Mouse (Mus musculus) naive thymus-derived CD4-positive, alpha-beta T cell, adult 2 months (primary cell): ENCODE results near the gene Bbs12.

Experiments used
- DNase-seq: peaks from one replicate; pipeline ENCODE4 v3.0.0-alpha.2; 2011; ENCODE audit warnings: low read depth

Bbs12 gene

DNA sequence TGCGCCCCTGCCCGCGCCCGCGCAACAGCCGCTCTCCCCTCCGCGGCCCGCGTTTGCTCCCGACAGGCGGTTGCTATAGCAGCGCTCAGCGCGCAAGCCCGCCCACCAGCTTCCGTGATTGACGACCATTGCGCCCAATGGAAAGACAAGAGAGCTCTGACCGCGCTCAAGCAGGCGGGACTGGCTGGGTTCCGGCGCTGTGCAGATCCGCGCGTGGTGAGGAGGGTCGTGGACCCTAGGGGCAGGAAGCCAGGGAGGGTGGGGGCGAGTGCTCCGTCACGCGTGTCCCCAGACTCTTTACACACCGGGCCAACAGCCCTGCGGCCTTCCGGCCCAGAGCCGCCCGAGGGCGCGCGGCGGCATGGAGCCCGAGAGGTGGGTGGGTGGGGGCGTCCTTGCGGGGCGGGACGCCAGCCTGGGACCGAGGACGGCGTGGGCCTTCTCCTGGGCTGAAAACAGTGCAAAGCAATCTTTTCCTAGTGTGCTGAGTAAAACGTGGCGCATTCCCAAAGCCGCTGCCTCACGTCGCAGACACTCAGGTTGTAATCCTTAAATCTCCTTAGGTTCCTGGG, at the start of gene Bbs12, which contains the start of gene Cetn4:
Gene Bbs12 (plus strand): TSS at position 185 of the 572 bp plus-strand sequence.
Gene Cetn4 (minus strand): TSS at position 339 of the 572 bp plus-strand sequence.
- DNase-seq, result peak; percentile 98

GRCm38 (mm10) chr3:37268338-37268737, 44.0 kb upstream of the Bbs12 start:
- DNase-seq, result no peak

- DNase-seq, result no peak
These were observed 42.4 kb upstream of the Bbs12 start for GRCm38 (mm10) chr3:37269926-37270325.

DNA sequence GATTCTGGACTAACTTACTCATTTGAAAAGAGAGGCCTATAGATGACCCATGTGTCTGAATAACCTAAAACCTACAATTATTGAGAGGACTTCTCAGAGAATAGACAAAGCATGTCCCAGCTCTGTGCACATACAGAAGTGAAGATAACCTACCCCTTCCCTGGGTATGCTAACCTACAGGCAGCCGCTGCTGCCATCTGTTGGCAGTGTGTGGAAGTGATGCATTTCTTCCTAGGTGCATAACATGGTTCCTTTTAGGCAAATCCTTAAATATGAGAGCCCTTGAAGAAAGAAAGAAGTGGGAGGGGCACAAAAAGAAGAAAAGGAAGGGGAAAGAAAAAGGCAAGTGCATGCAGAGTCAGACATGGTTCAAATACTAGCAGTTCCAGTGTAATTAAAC, 41.1 kb upstream of the Bbs12 start:
- DNase-seq, result peak; percentile 87

DNA sequence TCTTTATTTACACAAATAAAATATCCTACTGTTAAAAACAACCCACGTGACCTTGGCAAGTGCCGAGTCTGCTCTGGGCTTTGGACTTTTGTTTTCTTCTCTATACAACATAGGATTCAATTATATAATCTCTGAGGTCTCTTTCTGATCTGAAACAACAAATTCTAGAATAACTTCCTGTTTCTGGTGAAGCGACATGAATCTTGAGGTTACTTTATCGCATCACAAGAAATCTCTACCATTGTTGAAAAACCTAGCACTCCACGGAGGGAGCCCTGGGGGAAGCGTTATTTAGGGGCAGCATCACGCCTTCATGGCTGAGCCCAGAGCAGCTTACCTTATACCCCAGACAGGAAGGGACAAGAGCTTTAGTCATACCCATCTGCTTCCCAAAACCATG, 39.3 kb upstream of the Bbs12 start:
- peak; percentile 59 for DNase-seq

- no peak for DNase-seq
These were observed 37.7 kb upstream of the Bbs12 start for GRCm38 (mm10) chr3:37274661-37275060.

- no peak for DNase-seq
These were observed 32.1 kb upstream of the Bbs12 start for GRCm38 (mm10) chr3:37280221-37280620.

DNA sequence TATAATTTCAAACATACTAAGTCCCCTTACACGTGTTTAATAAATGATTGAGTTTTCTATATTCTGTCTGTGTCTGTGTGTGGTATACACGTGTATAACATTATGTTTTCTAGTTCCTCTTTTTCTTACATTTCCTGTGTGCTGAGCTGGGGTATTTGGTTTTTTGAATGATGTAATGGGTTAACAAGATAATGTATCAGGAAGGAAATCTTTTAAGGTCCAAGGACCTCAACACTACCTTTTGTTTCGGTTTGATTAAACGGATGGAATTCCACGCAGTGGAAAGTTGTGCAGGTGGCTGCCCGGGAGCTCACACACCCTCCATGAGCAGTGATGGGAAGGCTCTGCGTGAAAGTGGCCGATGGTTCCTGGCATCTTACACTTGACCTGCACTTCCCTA, 31.5 kb upstream of the Bbs12 start:
- peak; percentile 42 for DNase-seq

DNA sequence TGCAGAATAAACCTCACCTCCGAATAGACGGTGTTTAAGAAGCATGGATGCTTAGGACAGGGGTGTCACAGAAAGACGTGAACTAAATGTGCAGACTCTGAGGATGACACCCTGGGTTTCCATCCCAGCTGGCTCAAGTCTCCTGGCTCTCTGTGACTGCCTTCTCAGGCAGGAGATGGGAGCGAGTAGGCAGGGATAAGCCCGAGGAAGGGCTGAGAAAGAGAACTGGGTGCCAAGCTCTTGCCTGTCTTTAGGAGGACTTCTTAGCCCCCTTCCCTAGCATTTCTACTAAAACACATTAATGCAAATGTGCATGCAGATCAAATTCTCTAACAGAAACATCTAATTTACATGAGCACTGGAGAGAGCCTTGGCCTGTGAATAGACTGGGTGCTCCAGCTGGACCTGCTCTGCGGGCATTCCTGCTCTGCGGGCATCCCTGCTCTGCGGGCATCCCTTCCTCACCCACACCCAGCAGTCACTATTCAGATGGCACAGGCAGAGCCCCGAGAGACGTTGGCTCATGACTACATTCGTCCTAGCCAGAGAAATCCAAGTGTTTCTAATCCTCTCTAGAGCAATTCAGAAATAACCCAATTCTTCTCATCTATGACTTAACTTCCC, 29.9 kb upstream of the Bbs12 start:
- DNase-seq, result no peak

- DNase-seq, result no peak
These were observed 29.1 kb upstream of the Bbs12 start for GRCm38 (mm10) chr3:37283234-37283633.

GRCm38 (mm10) chr3:37289237-37289636, 23.1 kb upstream of the Bbs12 start:
- DNase-seq, result no peak

GRCm38 (mm10) chr3:37290881-37291541, 21.3 kb upstream of the Bbs12 start:
- no peak for DNase-seq

- DNase-seq, result no peak
These were observed 20.4 kb upstream of the Bbs12 start for GRCm38 (mm10) chr3:37291929-37292328.

DNA sequence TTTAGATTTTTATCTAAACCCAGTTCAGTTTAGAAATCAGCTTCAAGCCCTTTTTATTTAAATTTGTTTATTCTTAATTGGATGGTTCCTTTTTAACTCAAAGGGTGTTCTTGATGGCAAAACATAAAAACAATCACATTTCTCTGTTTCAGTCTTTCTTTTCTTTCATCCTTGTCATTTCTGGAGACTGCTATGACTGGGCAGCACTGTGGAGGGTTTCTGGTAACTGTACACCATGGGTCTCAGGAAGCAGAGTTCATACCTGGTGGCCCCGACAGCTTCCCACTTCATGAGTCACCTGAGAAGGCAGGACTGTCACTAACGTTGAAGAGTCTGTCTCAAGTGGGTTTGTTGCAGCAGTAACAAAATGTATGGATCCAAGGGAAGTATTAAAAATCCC, 19.7 kb upstream of the Bbs12 start:
- no peak for DNase-seq

DNA sequence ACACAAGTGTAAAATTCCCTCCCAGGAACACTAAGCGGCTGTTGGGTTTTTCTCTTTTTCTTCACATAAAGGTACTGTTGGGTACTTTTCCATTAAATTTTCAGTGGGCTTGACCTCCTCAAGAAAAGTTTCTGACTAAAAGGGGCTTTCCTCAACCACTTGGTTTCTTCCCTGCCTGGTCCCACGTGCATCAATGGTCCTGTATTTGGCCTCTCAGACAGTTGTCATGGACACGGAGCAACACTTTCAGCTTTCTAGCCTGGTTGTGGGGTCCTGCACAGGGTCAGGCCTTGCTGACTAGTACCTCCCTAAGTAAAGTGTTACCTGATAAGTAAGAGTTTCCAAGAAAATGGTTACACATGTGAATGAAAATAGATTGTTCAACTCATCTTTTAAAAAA, 12.9 kb upstream of the Bbs12 start:
- DNase-seq, result no peak

DNA sequence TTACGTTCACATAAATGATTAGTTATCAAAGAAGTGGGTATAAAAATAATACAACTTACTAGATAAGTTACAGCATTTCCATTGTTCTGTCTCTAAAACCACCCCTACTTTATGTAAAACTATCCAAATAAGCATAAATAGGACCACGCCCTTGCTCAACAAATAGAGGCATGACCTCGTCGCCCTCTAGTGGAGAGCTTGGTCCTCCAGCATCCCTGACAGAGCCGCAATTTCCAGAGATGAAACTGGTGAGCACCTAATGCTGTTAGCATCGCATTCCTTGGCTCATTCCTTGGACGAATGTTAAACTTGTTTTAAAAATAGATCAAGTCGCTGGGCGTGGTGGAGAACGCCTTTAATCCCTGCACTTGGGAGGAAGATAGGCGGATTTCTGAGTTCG, 9.7 kb upstream of the Bbs12 start:
- DNase-seq, result peak; percentile 87

DNA sequence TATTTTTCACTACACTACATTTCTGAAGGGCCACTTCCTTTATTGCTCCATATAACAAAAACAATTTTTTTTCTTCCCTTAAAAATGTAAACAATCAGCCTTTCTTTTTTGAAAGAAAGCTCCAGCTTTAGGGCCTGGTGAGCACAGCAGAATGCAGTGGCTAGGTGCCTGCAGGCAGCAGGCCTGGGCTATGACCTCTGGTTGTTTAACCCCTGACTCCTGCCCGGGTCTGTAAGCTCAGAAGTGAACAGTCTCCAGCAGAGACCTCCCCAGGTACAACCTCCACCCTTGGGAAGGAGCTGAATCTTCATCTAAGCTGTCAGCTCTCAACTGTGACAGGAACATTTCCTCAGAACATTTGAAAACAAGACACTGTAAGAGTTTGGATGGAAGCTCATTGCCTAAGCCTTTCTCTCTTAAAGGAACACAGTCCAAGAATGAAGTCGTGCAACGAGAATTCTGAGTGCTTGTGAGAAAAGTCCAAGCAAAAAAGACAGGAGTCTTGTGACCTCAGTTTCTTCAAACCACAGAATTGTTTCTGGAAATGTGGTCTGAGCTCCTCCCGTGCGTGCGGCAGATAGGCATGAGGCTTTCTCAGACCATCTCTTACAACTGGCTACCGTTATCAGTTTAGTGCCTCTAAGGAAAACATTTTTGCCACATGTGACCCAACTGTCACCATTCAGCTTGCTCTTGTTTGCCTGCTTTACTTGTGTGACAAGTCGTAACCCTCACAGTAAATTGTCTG, 8.8 kb upstream of the Bbs12 start:
- no peak for DNase-seq

DNA sequence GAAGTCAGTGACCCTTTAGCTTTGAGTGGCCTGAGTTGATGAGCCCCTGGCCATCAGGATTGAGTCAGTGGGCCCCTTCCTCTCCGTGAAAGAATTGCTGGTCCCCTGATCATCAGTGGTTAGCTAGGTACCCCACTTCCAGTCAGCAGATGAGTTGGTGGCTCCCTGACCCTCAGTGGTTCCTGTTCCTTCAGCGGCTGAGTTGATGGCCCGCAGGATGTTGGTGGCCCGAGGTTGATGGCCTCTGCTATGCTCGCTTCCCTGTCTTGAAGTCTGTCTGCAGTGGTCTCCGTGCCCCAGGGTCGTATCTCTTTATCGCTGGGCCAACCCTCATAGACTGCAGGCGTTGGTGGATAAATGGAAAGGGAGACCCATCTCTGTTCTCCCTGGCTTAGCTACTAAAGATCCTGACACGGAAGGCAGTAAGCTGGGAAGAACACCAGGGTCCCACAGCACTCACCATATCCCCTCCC, 421 bp upstream of the Bbs12 start:
- no peak for DNase-seq

- DNase-seq, result peak; percentile 72
These were observed 1.0 kb downstream of the Bbs12 start for GRCm38 (mm10) chr3:37313371-37313770.

DNA sequence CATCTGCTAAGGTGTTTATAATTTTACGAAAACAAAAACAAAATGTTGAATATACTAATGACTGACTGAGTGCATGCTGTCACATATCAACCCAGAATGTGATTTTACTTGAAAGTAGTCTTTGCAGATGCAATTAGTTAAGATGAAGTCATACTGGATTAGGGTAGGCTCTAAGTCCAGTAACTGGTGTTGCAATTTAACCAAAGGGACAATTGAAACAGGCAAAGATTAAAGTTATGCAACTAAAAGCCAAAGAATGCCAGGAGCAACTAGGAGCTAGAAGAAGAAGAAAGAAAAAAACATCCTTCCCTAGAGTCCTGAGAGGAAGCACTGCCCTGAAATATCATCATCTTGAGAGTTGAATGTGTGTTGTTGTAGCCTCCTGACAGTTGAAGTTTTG, 3.9 kb downstream of the Bbs12 start:
- no peak for DNase-seq

DNA sequence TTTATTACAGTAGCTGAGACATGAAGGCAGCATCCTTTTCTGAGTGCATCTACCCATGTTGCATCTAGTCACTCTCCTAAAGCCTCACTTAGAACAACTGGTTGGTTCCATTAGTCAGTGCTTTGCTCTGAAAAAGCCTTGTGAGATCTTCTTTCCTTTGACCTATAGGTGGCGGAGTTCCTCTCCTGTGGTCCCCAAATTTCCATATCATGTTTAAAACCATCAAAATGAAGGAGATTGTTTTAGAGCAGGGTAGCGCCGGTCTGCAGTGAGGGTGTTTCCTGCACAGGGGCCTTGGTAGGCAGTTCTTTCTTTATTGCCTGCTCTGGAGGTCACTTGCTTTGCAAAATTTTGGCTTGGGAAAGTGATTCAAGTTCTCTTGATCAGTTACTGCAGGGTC, 12.0 kb downstream of the Bbs12 start:
- DNase-seq, result peak; percentile 51

DNA sequence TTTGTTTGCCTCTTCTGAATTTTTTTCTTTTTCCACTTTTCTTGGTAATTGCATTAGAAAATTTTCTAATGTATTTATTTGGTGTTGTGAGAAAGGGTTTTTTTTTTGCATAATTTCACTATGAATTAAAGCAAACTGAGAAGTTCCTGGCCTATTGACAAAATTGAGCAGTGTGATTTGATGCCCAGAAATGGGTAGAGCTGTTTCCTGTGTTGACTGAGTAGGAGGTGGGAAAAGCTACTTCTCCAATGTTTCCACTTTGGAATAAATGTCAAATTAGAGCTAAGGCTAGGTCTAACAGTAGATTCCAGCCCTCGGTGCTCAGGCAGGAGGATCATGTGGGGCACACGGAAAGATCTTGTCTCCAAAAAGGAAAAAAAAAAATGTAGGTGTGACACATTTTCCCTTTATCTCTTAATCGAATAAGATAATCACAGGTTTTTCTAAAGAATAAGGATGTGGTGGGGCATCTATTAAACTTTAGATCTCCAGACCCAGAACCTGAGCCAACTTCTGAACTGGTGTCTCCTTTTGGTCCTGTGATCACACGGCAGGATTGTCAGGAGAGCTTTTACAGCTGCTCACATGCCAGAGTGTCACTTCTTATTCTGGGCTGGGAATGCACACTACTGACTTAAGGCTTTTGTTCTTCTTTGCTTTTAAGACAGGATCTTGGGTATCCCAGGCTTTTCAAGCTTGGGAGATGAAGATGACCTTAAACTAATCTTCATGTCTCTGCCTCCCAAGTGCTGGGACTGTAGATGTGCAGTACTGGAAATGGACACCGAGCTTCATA, 13.2 kb downstream of the Bbs12 start:
- no peak for DNase-seq
